10 mouse cellular contexts compared by ENCODE assay signal in genomic region chr9:123500480-123500879, GRCm38 (mm10).
"Had no signal": no experiment of that assay in that cellular context is flagged by ENCODE, and none has a peak within 500 bp of the region (broad histone marks: within the 10 kb centered on the region; RNA-seq: fewer than 3 reads in every experiment).

No protein-coding gene starts in this region.

- DNase-seq: kidney, postnatal 10 days; kidney, postnatal 36 days; layer of hippocampus, postnatal 36 days; liver, embryonic 13.5 days; lung, adult 2 months; lung, postnatal 14 days; lung, postnatal 4 days; midbrain, embryonic 14.5 days; thymus, adult 18-20 months; thymus, postnatal 36 days had no signal
